Mouse (Mus musculus) lung, embryonic 16.5 days (tissue): ENCODE measurements around the gene Ccne1. TPM values are rescaled to one million over a fixed set of nuclear protein-coding genes. Genes with fewer than 3 reads are reported as not detected.
A peak's percentile ranks its signal among the peaks of the same experiment; 100 is the strongest.

Source experiments
- ATAC-seq: fragments of 200-750 bp; cut with Nextera tagmentation; 2 replicates; pipeline ENCODE4 v1.8.0; 2017; ENCODE audit warnings: low read depth, mild to moderate bottlenecking, moderate library complexity
- H3K27ac ChIP-seq: fragments of 300-500 bp; sonication (generic); 2 replicates; pipeline ENCODE4 v1.5.1; 2014; ENCODE audit warnings: mild to moderate bottlenecking, control low read depth, low read length
- H3K27me3 ChIP-seq: fragments of 300-500 bp; sonication (generic); 2 replicates; pipeline ENCODE4 v1.6.1; 2014; ENCODE audit warnings: low read depth, low read length, mixed read lengths; ENCODE audit not compliant: control insufficient read depth, insufficient read depth
- H3K36me3 ChIP-seq: fragments of 300-500 bp; sonication (generic); 2 replicates; pipeline ENCODE4 v1.6.1; 2014; ENCODE audit warnings: low read length; ENCODE audit not compliant: control insufficient read depth, insufficient read depth
- H3K4me1 ChIP-seq: fragments of 300-500 bp; sonication (generic); replicated peaks from 2 replicates; pipeline ENCODE4 v1.6.1; 2014; ENCODE audit warnings: low read length, mixed read lengths; ENCODE audit not compliant: control insufficient read depth, insufficient read depth
- H3K4me2 ChIP-seq: fragments of 300-500 bp; sonication (generic); 2 replicates; pipeline ENCODE4 v1.6.1; 2014; ENCODE audit warnings: low read depth, low read length, control low read depth
- H3K4me3 ChIP-seq: fragments of 300-500 bp; sonication (generic); 2 replicates; pipeline ENCODE4 v1.5.1; 2014; ENCODE audit warnings: mild to moderate bottlenecking, low read length, control low read depth
- H3K9ac ChIP-seq: fragments of 300-500 bp; sonication (generic); 2 replicates; pipeline ENCODE4 v1.6.1; 2014; ENCODE audit warnings: low read length, control low read depth
- H3K9me3 ChIP-seq: fragments of 300-500 bp; sonication (generic); 2 replicates; pipeline ENCODE4 v1.6.1; 2016; ENCODE audit warnings: low read length; ENCODE audit not compliant: control insufficient read depth
- WGBS: fragments of 180-500 bp; shearing (Covaris S2); extraction: QIAGEN DNeasy Blood & Tissue Kit; methylation state at CpG from one replicate; pipeline ENCODE4 v1.1.7; 2014; 5-methylcytosine and 5-hydroxymethylcytosine counted together
- polyA plus RNA-seq: library from polyadenylated mRNA; unstranded; fragments of >200 nt; fragmentation: Nextera tagmentation; extraction: Ambion mirVana; gene quantifications from 2 replicates; pipeline ENCODE4 v1.2.1, GENCODE M21; 2015

Gene Ccne1
- polyA plus RNA-seq, 1 experiment from 2014 or later = 48.5 TPM

DNA sequence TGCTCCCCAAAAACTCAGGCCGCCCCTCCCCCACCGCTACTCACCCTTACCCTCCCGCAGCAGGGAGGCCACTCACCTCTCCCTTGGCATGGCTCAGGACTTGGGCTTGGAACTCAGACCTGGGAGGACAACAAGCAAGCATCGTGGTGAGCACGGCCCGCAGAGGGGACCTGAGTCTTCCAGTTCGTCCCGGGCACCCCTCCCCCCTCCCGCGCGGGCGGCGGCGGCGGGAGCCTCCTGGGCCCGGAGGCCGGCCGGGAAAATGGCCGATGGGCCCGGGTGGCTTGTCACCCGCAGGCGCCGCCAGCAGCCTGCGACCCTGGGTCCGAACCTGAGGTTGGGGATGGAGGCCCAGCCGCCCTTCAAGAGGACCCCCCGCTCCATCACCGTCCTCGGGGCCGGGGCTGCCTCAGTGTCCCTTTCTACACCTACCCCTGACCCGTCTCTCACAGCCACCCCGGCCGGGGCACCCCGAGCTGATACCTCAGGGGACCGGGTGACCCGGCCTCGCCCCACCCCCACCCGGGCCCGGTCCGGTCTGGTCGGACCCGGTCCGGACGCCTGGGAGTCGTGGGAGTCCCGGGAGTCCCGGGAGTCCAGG, 523 bp downstream of the Ccne1 start:
- H3K36me3 ChIP-seq = peaks cover 7% of the 10 kb centered on the region
- H3K4me3 ChIP-seq = peak overlapping the region; percentile 91
- peak overlapping the region; percentile 98 for H3K4me2 ChIP-seq
- ATAC-seq = peak; percentile 15
- H3K4me1 ChIP-seq = peaks cover 29% of the 10 kb centered on the region
- no peaks in the 10 kb centered on the region for H3K27me3 ChIP-seq
- no peaks in the 10 kb centered on the region for H3K9me3 ChIP-seq
- WGBS = under 1% methylated on average over 31 of the region's 47 CpGs
- H3K9ac ChIP-seq = peak overlapping the region; percentile 84
- H3K27ac ChIP-seq = peak overlapping the region; percentile 58

DNA sequence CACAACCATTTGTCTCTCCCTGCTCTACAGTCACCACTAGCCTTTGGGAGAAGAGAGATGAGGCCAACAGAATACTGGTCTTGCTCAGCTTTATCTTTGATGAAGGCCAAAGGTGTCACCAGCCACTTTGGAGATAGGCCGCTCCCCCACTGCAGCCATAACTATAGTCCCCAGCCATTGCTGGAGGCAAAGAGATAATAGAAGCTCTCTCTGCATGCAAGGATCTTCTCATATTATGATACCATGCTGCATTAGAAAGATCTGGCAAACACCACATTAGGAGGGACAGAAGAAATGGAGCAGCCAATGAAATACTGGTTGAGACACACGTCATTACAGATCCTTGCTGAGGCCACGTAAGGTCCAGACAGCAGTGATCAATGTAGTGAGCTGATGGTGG, 2.0 kb downstream of the Ccne1 start:
- H3K9me3 ChIP-seq = no peaks in the 10 kb centered on the region
- peak overlapping the region; percentile 98 for H3K4me2 ChIP-seq
- WGBS = 87% methylated on average over 3 of the region's 3 CpGs

DNA sequence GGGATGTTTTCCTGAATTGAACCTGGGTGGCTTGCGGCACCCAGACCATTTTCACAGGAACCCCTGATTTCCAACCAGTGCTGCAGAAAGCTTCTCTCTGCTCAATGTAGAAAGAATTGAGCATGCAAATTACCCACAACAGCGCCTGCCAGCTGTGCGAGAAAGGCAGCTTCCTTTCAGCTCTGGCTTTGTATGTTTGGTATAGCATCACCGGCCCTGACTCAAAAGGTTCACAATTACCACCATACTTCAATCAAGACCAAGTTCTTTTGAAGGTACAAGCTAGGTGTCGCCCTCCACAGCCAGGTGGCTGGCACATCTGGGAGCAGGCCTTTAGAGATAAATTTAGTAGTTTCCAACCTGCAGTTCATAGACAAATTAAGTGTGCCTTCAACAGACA, 3.2 kb downstream of the Ccne1 start:
- no peak overlapping the region for H3K27ac ChIP-seq
- no peak overlapping the region for H3K4me3 ChIP-seq
- no peak overlapping the region for H3K4me2 ChIP-seq
- 87% methylated on average over 5 of the region's 5 CpGs for WGBS
- H3K9me3 ChIP-seq = no peaks in the 10 kb centered on the region
- peaks cover 21% of the 10 kb centered on the region for H3K4me1 ChIP-seq
- no peaks in the 10 kb centered on the region for H3K27me3 ChIP-seq
- no peak for ATAC-seq
- peaks cover 16% of the 10 kb centered on the region for H3K36me3 ChIP-seq
- H3K9ac ChIP-seq = no peak overlapping the region

More for the DNA sequence above, 2.0 kb downstream of the Ccne1 start:
- Histone ChIP-seq H3K4me3 (peak overlapping the region; percentile 91; the same call in 1 of the 2 replicates), H3K9ac (peak overlapping the region; percentile 30; the same call in 1 of the 2 replicates), H3K27ac (no peak overlapping the region), H3K4me1 (peaks cover 21% of the 10 kb centered on the region), H3K27me3 (no peaks in the 10 kb centered on the region), H3K36me3 (peaks cover 13% of the 10 kb centered on the region)
- ATAC-seq = no peak

DNA sequence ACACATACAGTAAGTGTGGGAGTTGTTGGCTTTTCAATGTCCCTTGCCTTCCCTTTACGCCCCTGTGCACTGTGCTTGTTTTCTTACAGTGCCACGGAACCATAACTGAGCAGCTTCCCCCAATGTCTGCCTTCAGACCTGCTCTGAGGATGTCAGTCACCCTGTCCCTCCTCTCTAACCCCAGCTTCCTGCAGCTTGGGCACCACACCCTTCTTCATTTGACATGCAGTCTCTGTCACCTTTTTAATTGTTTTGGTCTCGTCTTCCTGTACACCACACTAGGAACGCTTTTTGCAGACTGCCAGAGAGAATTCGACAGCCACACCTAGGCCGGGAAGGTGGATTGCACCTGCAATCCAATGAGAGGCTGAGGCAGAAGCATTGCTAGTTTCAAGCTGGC, 13.0 kb downstream of the Ccne1 start:
- no peak overlapping the region for H3K4me3 ChIP-seq
- H3K27ac ChIP-seq = no peak overlapping the region
- ATAC-seq = no peak
- H3K9me3 ChIP-seq = no peaks in the 10 kb centered on the region
- peaks cover 19% of the 10 kb centered on the region; the same call in 1 of the 2 replicates for H3K36me3 ChIP-seq
- WGBS = 58% methylated on average over 6 of the region's 6 CpGs
- no peak overlapping the region for H3K4me2 ChIP-seq
- no peaks in the 10 kb centered on the region for H3K4me1 ChIP-seq
- no peak overlapping the region for H3K9ac ChIP-seq
- no peaks in the 10 kb centered on the region for H3K27me3 ChIP-seq

DNA sequence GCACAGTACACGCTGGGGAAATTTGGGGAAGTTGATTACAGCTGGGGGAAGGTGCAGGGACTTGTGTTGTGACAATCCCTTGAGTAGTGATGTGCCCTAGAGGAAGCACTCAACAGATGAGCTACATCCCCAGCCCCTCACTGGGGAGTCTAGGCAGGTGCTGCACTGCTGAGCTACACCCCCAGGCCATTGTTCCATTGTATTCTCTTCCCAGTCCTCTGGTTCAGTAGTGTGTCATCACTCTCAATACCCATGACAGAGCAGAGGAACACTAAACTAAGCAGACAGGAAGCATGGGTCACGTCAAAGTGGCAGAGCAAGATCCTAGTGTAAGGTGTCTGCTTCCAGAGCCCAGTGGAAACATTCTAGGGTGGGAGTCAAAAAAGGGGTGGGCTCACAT, 14.2 kb downstream of the Ccne1 start:
- Histone ChIP-seq H3K36me3 (peaks cover 12% of the 10 kb centered on the region; the same call in 1 of the 2 replicates), H3K27ac (no peak overlapping the region), H3K4me3 (no peak overlapping the region), H3K27me3 (no peaks in the 10 kb centered on the region), H3K4me2 (no peak overlapping the region), H3K4me1 (no peaks in the 10 kb centered on the region), H3K9ac (no peak overlapping the region), H3K9me3 (no peaks in the 10 kb centered on the region)
- WGBS = 23% methylated on average over 2 of the region's 2 CpGs
- no peak for ATAC-seq

DNA sequence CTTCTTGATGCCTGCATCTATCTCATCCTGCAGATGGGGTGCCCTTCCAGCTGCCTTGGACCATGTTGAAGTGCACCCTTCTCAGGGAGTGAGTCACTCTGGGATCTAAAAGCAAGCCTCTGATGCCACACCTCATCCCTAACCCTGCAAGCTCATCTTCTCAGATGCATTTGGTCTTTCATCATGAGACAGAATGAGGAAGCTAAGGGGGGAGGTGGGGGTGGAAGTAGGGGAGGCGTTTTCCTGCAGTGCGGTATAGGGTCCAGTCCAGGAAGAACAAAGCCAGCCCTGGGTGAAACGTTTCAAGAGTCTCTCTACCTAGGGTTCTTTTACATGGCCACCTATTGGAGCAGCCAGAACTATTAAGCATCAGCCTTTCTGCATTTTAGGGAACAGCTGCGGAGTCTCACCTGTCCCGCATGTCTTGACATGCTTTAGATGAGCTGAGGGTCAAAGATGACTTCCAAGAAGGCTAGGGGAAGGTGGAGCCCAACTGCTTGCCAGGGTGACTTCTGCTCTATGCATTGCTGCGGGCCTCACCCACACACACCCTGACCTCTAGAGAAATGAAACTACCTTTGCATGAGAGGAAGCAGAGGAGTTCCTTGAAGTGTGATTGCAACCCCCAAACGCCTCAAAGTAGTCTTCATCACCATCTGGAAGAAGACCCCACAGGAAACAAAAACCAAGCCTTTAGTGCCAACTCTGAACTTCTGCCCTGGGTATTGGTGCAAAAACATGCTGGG, 17.2 kb downstream of the Ccne1 start:
- H3K9me3 ChIP-seq = no peaks in the 10 kb centered on the region
- no peak overlapping the region for H3K4me3 ChIP-seq
- H3K4me2 ChIP-seq = no peak overlapping the region
- peaks cover 7% of the 10 kb centered on the region for H3K4me1 ChIP-seq
- WGBS = 67% methylated on average over 7 of the region's 7 CpGs
- H3K27me3 ChIP-seq = no peaks in the 10 kb centered on the region
- ATAC-seq = no peak
- H3K27ac ChIP-seq = no peak overlapping the region
- H3K36me3 ChIP-seq = no peaks in the 10 kb centered on the region
- H3K9ac ChIP-seq = no peak overlapping the region

DNA sequence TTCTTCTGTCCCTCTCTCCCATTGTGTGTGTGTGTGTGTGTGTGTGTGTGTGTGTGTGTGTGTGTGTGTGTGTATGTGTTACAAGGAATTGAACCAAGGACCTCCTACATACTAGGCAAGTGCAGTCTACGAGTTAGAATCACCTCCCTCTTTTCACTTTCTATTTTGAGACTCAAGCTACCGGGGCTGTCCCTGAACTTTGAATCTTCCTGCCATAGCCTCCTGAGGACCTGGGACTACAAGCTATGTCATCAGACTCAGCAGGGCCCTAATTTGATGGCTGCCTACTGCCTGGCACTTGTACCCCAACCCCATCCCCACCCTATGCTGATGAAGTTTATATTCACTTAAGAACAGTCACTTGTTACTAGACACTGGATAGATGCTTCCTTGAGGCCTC, 18.9 kb downstream of the Ccne1 start:
- no peak overlapping the region for H3K4me2 ChIP-seq
- H3K27me3 ChIP-seq = no peaks in the 10 kb centered on the region
- 44% methylated on average over 2 of the region's 2 CpGs for WGBS
- no peaks in the 10 kb centered on the region for H3K36me3 ChIP-seq
- H3K4me3 ChIP-seq = no peak overlapping the region
- H3K27ac ChIP-seq = no peak overlapping the region
- no peak overlapping the region for H3K9ac ChIP-seq
- H3K4me1 ChIP-seq = peaks cover 9% of the 10 kb centered on the region
- H3K9me3 ChIP-seq = no peaks in the 10 kb centered on the region
- no peak for ATAC-seq

DNA sequence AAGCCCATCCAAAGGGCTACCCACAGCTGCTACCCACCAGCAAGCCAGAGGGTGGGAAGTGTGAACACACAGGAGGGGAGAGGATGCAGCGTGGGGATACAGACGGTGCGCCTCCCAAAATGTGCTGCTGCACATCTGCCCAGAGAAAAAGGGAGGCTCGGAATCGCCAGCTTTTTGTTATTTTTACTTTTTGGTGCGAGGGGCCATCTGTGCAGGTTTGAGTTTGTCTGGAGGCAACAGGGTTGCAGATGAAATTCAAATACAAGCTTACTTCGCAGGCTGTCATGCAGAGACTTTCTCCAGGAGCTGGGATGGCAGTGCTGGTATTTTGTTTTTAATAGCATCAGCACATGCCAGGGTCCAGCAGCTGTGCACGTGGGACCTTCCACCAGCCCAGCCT, 19.5 kb downstream of the Ccne1 start:
- H3K4me3 ChIP-seq = no peak overlapping the region
- no peaks in the 10 kb centered on the region for H3K27me3 ChIP-seq
- H3K4me2 ChIP-seq = no peak overlapping the region
- H3K9me3 ChIP-seq = no peaks in the 10 kb centered on the region
- H3K36me3 ChIP-seq = no peaks in the 10 kb centered on the region
- H3K4me1 ChIP-seq = peaks cover 9% of the 10 kb centered on the region
- H3K27ac ChIP-seq = no peak overlapping the region
- no peak overlapping the region for H3K9ac ChIP-seq
- no peak for ATAC-seq
- WGBS = 72% methylated on average over 8 of the region's 8 CpGs

DNA sequence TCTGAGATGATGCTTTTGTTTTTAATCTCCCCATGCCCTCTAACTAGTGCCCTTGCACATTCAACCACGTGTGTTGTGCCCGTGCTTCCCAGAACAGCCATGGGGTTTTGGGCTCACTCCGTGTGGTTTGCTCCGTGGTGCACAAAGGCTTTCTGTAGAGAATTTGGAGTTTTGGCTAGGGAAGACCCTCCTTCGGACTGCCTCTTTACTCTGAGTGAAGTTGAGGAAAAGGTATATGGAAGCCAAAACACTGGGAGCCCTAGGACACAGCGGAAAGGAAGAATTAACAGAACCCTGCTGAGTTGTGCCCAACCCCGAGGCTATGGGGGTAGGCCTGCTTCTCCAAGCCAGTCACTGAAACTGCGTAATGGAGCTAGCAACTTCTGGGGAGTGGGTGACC, 20.9 kb downstream of the Ccne1 start:
- H3K4me1 ChIP-seq = peaks cover 9% of the 10 kb centered on the region
- no peak overlapping the region for H3K4me2 ChIP-seq
- H3K9me3 ChIP-seq = no peaks in the 10 kb centered on the region
- 53% methylated on average over 8 of the region's 8 CpGs for WGBS
- no peaks in the 10 kb centered on the region for H3K27me3 ChIP-seq
- H3K4me3 ChIP-seq = no peak overlapping the region
- H3K36me3 ChIP-seq = no peaks in the 10 kb centered on the region
- no peak overlapping the region for H3K27ac ChIP-seq
- H3K9ac ChIP-seq = no peak overlapping the region
- ATAC-seq = no peak
